Mouse (Mus musculus) neural tube, embryonic 15.5 days (tissue): Measurements from ENCODE around the gene Dcst1. TPM values are rescaled to one million over a fixed set of nuclear protein-coding genes. Genes with fewer than 3 reads are reported as not detected.

Experiments
- ATAC-seq: fragments of 200-750 bp; cut with Nextera tagmentation; 2 replicates; pipeline ENCODE4 v1.8.0; 2017; ENCODE audit warnings: mild to moderate bottlenecking, moderate TSS enrichment, moderate library complexity; ENCODE audit not compliant: low FRiP score
- H3K27ac ChIP-seq: fragments of 300-500 bp; sonication (generic); replicated peaks from 2 replicates; pipeline ENCODE4 v1.5.1; 2015; ENCODE audit warnings: mild to moderate bottlenecking, inconsistent platforms
- H3K27me3 ChIP-seq: fragments of 300-500 bp; sonication (generic); replicated peaks from 2 replicates; pipeline ENCODE4 v1.6.1; 2015; ENCODE audit warnings: inconsistent platforms
- H3K36me3 ChIP-seq: fragments of 300-500 bp; sonication (generic); 2 replicates; pipeline ENCODE4 v1.6.1; 2015; ENCODE audit warnings: inconsistent platforms
- H3K4me1 ChIP-seq: fragments of 300-500 bp; sonication (generic); 2 replicates; pipeline ENCODE4 v1.6.1; 2015; ENCODE audit warnings: inconsistent platforms
- H3K4me2 ChIP-seq: fragments of 300-500 bp; sonication (generic); 2 replicates; pipeline ENCODE4 v1.6.1; 2015; ENCODE audit warnings: inconsistent platforms, mild to moderate bottlenecking, moderate library complexity
- H3K4me3 ChIP-seq: fragments of 300-500 bp; sonication (generic); replicated peaks from 2 replicates; pipeline ENCODE4 v1.5.1; 2015; ENCODE audit warnings: mild to moderate bottlenecking, inconsistent platforms
- H3K9ac ChIP-seq: fragments of 300-500 bp; sonication (generic); replicated peaks from 2 replicates; pipeline ENCODE4 v1.6.1; 2015; ENCODE audit warnings: mild to moderate bottlenecking, inconsistent platforms
- H3K9me3 ChIP-seq: fragments of 300-500 bp; sonication (generic); replicated peaks from 2 replicates; pipeline ENCODE4 v1.6.1; 2016; ENCODE audit warnings: inconsistent platforms
- WGBS: fragments of 180-500 bp; shearing (Covaris S2); methylation state at CpG from one replicate; pipeline ENCODE4 v1.1.7; 2015; ENCODE audit warnings: mixed read lengths; 5-methylcytosine and 5-hydroxymethylcytosine counted together
- polyA plus RNA-seq: library from polyadenylated mRNA; unstranded; fragments of >200 nt; fragmentation: Nextera tagmentation; extraction: Ambion mirVana; gene quantifications from 2 replicates; pipeline ENCODE4 v1.2.1, GENCODE M21; 2015

Dcst1 gene
- polyA plus RNA-seq, 1 experiment from 2014 or later, result 1.2 TPM

DNA sequence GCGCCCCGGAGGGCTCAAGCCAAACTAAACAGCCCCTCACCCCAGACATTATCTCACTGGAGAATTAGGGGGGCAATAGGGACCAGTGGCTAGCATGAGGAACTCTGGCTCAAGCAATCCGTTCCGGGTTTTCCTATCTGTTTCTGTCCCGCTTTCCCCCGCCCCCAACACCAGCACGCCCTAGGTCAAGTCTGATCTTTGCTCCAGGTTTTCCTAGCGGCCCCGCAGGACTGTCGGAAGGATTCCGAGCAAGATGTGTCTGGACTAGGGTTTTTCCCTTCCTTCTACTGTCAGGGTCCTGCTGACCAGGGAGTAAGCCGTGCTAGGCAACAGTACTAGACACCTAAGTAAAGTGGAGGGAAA lies 29.8 kb upstream of the Dcst1 start:
- Histone ChIP-seq H3K36me3 (no peaks in the 10 kb centered on the region; the same call in 1 of the 2 replicates), H3K27ac (peak overlapping the region; percentile 78), H3K27me3 (peaks cover 30% of the 10 kb centered on the region), H3K9me3 (no peaks in the 10 kb centered on the region), H3K9ac (peak overlapping the region; percentile 36; the same call in 1 of the 2 replicates), H3K4me2 (peak overlapping the region; percentile 97), H3K4me1 (peaks cover 65% of the 10 kb centered on the region), H3K4me3 (peak overlapping the region; percentile 48)
- 0% methylated on average over 12 of the region's 12 CpGs for WGBS
- ATAC-seq, result no peak

DNA sequence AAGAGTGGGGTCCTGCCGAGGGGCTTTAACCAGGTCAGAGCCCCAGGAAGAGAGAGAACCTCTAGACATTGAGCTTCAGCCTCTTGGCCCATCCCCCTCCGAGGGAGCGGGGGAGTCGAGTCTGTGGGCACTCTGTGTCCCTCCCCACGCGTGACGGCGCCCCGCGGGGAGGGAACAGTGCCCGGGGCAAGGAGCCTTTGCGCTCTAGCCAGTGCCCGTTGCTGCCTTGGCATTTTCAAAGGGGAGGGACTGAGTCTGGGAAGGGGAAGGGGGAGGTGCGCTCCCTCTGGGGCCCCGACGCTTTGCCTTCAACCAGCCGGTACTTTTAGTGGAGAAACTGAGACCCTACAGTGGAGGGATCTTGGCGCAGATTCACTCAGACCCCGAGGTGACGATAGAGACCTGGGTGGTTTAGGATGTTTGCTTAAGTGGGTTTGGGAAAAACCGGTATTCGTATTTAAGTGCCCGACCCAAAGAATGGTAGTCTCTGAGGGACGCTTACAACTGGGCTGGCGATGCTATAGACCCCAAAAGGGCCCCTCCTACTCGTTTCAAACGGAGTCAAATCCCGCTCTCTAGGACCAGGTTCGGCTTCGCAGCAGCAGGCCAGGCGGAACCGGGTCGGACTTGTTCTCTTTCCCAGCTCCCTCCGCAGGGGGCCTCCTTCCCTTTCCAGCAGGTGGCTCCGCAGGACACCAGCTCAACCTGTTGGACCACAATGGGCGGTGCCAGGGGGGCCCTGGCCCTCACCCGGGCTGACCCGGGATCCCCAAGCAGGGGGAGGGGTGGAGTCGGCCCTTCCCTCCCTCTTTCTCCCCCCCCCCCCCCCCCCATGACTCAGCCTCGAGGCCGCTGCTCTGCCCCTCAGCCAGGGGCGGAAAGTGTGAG lies 29.2 kb upstream of the Dcst1 start, which contains the start of gene Zbtb7b:
Gene Zbtb7b (minus strand): TSS at position 771 of the 888 bp plus-strand sequence.
- peak; percentile 40 for ATAC-seq
- Histone ChIP-seq H3K4me2 (peak within 1 kb of the TSS; percentile 97), H3K36me3 (no peaks in the 10 kb centered on the region; the same call in 1 of the 2 replicates), H3K9me3 (no peaks in the 10 kb centered on the region), H3K27ac (peak within 1 kb of the TSS; percentile 78), H3K27me3 (peaks cover 30% of the 10 kb centered on the region), H3K9ac (peak within 1 kb of the TSS; percentile 47), H3K4me1 (peaks cover 65% of the 10 kb centered on the region), H3K4me3 (peak within 1 kb of the TSS; percentile 48)
- under 1% methylated on average over 39 of the region's 42 CpGs for WGBS

DNA sequence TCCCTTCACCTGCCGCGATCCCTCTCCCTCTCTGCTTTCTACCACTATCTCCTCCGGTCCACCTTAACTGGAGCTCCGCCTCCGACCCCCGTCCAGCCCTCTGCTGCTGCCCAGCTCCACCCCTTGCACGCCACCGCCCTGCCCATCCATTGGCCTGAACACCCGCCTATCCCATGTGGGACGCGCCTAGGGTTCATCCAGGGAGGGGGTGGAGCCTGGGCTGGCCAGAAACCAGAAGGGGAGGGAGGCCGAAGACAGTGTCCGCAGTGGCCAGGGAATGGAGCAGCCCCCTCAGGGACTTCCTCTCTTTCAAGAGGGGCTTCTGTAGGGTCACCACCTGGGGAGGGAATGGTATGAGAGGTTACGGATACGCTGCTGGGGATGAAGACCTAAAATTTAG lies 28.6 kb upstream of the Dcst1 start:
- Histone ChIP-seq H3K27ac (peak overlapping the region; percentile 78), H3K4me1 (peaks cover 65% of the 10 kb centered on the region)
- 0% methylated on average over 15 of the region's 15 CpGs for WGBS

DNA sequence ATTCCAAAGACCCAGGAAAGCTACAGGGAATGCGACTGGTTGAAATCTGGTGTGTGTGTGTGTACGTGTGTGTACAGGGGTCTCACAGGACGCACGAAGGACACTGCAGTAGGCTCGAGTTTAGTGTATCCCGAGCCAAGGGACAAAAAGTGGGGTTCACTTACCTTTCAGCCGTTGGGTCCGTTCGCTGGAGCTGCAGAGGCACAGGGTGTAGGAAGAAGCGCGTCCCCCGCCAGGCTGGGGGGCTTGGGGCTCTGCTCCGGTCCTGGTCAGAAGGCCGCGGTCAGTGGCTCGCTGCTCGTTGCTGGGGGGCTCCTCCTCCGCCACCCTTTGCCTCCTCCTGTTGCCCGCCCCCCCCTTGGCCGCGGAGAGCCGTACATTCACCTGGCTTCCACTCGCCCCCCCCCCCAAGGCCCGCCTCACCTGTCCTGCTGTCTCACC lies 27.8 kb upstream of the Dcst1 start:
- H3K36me3 ChIP-seq, result no peaks in the 10 kb centered on the region
- H3K27me3 ChIP-seq, result peaks cover 28% of the 10 kb centered on the region
- H3K4me1 ChIP-seq, result peaks cover 65% of the 10 kb centered on the region
- WGBS, result under 1% methylated on average over 21 of the region's 24 CpGs
- H3K9ac ChIP-seq, result peak overlapping the region; percentile 36; the same call in 1 of the 2 replicates
- no peak overlapping the region for H3K27ac ChIP-seq
- peak overlapping the region; percentile 97 for H3K4me2 ChIP-seq
- H3K9me3 ChIP-seq, result no peaks in the 10 kb centered on the region
- H3K4me3 ChIP-seq, result peak overlapping the region; percentile 48
- no peak for ATAC-seq

More for the DNA sequence above, 28.6 kb upstream of the Dcst1 start:
- peak; percentile 88 for ATAC-seq
- Histone ChIP-seq H3K9ac (peak overlapping the region; percentile 35), H3K4me3 (peak overlapping the region; percentile 48), H3K27me3 (peaks cover 30% of the 10 kb centered on the region), H3K36me3 (no peaks in the 10 kb centered on the region), H3K9me3 (no peaks in the 10 kb centered on the region), H3K4me2 (peak overlapping the region; percentile 97)

DNA sequence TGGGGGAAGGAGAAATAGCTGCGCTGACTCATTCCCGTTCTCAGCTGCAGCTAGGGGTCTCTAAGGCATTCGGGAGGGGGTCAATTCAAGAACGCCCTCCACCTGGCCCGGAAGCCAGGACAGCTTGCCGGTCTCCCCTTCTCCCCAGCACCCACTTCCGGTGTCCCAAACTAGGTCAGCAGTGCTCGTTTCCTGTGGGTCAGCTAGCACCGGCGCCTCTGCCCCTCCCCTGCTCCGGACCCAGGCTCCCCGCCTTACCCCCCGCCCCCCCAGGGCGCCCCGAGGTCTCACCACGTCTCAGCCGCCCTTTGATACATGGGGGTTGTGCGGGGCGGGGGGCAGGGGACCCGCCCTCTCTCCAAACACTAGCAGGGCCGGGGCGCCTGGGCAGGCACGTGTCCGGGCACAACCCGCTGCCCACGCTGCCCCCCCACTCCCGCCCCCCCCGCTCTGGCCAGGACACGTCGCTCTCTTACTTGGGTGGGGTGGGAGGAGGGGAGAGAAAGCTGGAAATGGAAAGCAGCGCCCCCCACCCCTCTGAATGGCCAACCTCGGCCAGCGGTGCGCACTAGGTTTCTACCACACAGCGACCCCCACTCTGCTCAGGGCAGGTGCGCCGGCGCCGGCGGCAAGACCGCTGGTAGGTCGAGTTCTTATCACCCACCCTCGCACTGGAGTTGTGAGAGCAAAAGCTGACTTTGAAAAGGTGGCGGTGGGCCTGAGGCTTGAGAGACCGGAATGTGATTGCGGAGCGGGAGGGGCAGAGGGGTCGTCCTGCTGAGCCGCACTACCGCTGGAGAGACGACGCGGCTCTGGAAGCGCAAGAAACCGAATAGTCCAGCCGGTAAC lies 26.8 kb upstream of the Dcst1 start:
- no peaks in the 10 kb centered on the region for H3K36me3 ChIP-seq
- peaks cover 26% of the 10 kb centered on the region for H3K27me3 ChIP-seq
- peak overlapping the region; percentile 97 for H3K4me2 ChIP-seq
- no peak overlapping the region for H3K27ac ChIP-seq
- peak overlapping the region; percentile 52 for H3K9ac ChIP-seq
- under 1% methylated on average over 51 of the region's 56 CpGs for WGBS
- peaks cover 71% of the 10 kb centered on the region for H3K4me1 ChIP-seq
- H3K9me3 ChIP-seq, result no peaks in the 10 kb centered on the region
- peak overlapping the region; percentile 48 for H3K4me3 ChIP-seq
- ATAC-seq, result no peak

DNA sequence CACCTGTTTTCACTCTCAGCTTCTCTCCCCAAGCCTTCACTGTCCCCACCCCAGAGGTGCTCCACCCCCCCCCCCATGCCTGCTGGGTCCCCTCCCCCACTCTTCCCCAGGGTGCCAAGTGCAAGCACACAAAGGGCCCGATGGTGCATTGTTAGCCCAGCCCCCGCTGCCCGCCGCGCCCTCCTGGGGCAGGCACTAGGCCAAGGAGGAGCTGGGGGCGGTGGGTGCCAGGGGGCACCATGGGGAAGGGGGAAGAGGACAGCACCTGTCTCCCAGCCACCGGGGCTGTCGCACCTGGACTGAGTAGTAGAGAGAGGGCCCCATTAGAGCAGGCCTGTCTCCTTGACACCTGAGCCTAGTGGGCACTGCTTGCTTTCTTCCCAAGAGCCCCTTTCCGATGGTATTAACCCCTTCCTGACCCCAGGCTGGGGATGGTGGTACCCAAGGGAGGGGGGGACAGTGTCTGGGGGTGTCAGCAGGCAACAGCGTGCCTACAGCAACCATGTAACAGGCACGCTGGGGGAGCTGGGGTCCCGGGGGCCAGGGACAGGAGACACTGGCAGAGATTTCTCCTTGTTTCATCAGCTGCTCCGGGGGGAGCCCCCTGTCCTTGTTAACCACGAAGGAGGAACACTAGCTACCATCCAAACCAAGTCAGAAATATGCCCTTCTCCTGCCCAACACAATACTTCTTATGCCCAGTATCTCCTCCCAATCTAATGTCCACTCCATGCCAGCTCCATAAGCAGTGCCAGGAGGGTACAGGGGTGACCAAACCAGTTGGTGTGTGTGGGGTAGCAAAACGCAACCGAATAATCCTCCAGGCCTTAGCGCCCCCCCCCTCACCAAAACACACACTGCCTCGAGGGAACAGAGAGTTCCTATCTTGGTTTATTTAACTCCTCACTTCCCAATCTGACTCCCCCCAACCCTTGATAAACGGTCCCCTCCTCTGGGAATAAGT lies 25.9 kb upstream of the Dcst1 start:
- ATAC-seq, result no peak

DNA sequence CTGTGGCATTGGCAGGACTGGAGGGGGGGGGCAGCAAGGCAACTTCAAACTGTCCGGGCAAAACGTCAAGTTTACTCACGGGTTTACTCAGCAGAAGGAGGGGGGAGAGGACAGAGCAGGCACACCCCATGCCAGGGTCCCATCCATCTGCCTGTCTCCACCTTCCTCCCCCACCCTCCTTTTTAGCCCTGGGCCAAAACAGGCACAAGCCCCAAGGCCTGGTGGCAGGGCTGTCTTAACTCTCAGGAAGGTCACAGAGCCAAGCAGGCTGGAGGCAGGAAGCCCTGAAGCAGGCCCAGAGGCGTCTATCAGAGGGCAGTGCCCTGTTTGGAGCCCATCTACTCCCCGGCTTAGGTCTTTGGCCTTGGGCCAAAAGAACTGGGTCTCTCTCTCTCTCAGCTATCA lies 25.1 kb upstream of the Dcst1 start:
- no peak overlapping the region for H3K4me2 ChIP-seq
- peaks cover 13% of the 10 kb centered on the region for H3K27me3 ChIP-seq
- no peaks in the 10 kb centered on the region for H3K36me3 ChIP-seq
- 43% methylated on average over 4 of the region's 5 CpGs for WGBS
- H3K27ac ChIP-seq, result no peak overlapping the region
- H3K9ac ChIP-seq, result no peak overlapping the region
- H3K4me3 ChIP-seq, result no peak overlapping the region
- H3K9me3 ChIP-seq, result no peaks in the 10 kb centered on the region
- no peak for ATAC-seq
- peaks cover 54% of the 10 kb centered on the region for H3K4me1 ChIP-seq

More for the DNA sequence above, 25.9 kb upstream of the Dcst1 start:
- H3K9me3 ChIP-seq, result no peaks in the 10 kb centered on the region
- no peak overlapping the region for H3K27ac ChIP-seq
- H3K36me3 ChIP-seq, result no peaks in the 10 kb centered on the region
- H3K4me2 ChIP-seq, result peak overlapping the region; percentile 97
- peaks cover 63% of the 10 kb centered on the region for H3K4me1 ChIP-seq
- H3K27me3 ChIP-seq, result peaks cover 19% of the 10 kb centered on the region
- peak overlapping the region; percentile 48 for H3K4me3 ChIP-seq
- peak overlapping the region; percentile 52 for H3K9ac ChIP-seq
- 13% methylated on average over 18 of the region's 19 CpGs for WGBS

DNA sequence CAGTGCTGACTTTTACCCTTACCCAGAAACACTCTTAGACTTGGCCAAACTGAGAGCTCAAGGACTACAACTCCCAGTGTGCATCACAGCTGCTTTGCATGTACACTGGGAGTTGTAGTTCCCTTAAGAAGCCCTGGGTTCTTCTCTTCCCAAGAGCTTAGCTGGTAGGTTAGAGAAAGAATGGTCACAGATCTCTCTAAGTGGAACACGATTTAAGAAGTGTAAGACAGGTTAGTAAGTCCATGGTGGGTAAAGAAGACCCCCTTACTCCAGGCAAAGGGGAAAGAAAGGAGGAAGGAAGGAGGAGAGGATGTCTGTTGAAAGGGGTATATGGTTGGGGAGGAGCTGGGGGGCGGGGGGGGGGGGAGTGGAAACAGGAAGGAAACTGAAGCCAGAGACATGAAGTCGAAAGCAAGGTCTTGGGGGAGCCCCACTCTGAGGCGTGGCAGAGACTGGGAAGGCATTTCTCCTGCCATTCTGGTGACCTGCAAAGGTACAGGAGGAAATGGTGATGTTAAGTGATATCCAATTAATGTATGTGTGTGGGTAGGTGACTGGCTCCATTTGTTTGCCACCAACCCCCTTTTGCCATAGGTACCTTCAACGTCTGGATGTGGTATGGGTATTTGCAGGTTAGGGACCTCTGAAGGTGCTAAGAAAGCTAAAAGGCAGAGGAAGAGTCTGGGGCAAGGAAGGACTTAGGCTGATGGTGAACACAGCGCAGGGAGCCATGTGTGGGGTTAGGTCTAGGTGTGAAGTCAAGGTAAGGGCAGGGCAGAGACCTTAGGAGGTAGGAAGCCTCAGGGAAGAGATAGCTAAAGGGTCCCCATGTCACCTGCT lies 24.1 kb upstream of the Dcst1 start:
- peaks cover 44% of the 10 kb centered on the region for H3K4me1 ChIP-seq
- H3K27me3 ChIP-seq, result peaks cover 8% of the 10 kb centered on the region; the same call in 1 of the 2 replicates
- no peak overlapping the region for H3K4me2 ChIP-seq
- no peak for ATAC-seq
- H3K4me3 ChIP-seq, result no peak overlapping the region
- WGBS, result 67% methylated on average over 6 of the region's 6 CpGs
- no peak overlapping the region for H3K9ac ChIP-seq
- H3K27ac ChIP-seq, result no peak overlapping the region
- no peaks in the 10 kb centered on the region for H3K36me3 ChIP-seq
- H3K9me3 ChIP-seq, result no peaks in the 10 kb centered on the region

DNA sequence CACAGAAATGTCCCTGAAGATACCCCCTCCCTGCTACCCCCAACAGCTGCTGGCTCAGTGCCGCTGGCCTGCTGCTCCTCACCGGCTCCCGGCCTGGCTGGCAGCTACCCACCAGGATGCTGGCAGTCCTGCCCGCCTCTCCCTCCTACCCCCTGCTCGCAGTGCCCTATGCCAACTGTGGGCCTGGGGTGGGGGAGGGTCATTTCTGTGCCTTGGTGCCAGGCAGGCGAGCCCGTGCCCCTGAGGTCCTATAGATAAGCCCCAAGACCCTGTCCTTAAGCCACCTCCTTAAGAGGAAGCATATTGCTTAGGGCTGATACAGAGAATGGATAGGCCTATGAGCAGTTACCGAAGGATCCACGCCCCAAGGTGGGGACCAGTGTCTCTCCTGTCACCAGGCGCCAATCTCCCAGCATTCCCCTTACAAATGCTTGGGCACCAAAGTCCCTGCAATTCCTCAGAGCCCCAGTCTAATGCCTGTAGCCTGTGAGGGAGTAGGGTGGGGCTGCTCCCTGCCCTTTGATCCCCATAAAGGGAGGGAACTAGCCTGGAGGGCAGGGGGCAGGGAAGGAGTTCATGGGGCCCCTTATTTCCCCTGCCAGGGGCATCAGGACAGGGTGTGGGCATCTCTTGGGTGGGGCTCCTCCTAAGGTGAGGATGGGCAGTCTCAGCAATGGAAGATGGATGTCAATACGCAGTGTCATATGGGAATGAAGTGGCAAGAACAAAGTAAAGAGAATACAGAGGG lies 23.3 kb upstream of the Dcst1 start:
- Histone ChIP-seq H3K4me3 (no peak overlapping the region), H3K4me1 (peaks cover 36% of the 10 kb centered on the region), H3K9ac (no peak overlapping the region), H3K36me3 (no peaks in the 10 kb centered on the region), H3K4me2 (no peak overlapping the region), H3K27ac (no peak overlapping the region), H3K27me3 (peaks cover 5% of the 10 kb centered on the region; the same call in 1 of the 2 replicates), H3K9me3 (no peaks in the 10 kb centered on the region)
- WGBS, result 57% methylated on average over 10 of the region's 11 CpGs
- ATAC-seq, result peak; percentile 18; the same call in 1 of the 2 replicates
